Mouse (Mus musculus) monocyte, adult 2 months (primary cell): ENCODE results near the gene Hbb-y.
"Not testable (repeated sequence)": the region's sequence is repeated elsewhere in the genome, so short reads cannot be mapped to it uniquely, and the experiment has no call there.

ENCODE experiments used
- DNase-seq, 2 experiments: peaks; one replicate each; pipeline ENCODE4 v3.0.0; 2022; ENCODE audit warnings: low spot score in 2 of 2, low read depth in 1 of 2

Hbb-y gene

GRCm38 (mm10) chr7:103813766-103814165 is 39.2 kb downstream of the Hbb-y start, which contains the start of gene Hbb-bt:
Gene Hbb-bt (minus strand): TSS chr7:103813996.
- no peak for DNase-seq

- not testable (repeated sequence) for DNase-seq
Measured at GRCm38 (mm10) chr7:103813152-103813551, 39.9 kb downstream of the Hbb-y start.

- DNase-seq: no peak
Measured at GRCm38 (mm10) chr7:103812174-103812573, 40.8 kb downstream of the Hbb-y start.

- DNase-seq: no peak
Measured at GRCm38 (mm10) chr7:103811223-103811845, 41.7 kb downstream of the Hbb-y start.

GRCm38 (mm10) chr7:103810746-103811145 is 42.3 kb downstream of the Hbb-y start:
- DNase-seq: no peak

GRCm38 (mm10) chr7:103810296-103810695 is 42.7 kb downstream of the Hbb-y start:
- DNase-seq: no peak

- no peak for DNase-seq
Measured at GRCm38 (mm10) chr7:103809801-103810155, 43.2 kb downstream of the Hbb-y start.

- DNase-seq: no peak
Measured at GRCm38 (mm10) chr7:103808971-103809800, 43.8 kb downstream of the Hbb-y start.

- DNase-seq: not testable (repeated sequence)
Measured at GRCm38 (mm10) chr7:103808120-103808519, 44.9 kb downstream of the Hbb-y start.

- no peak for DNase-seq
Measured at GRCm38 (mm10) chr7:103806856-103807255, 46.2 kb downstream of the Hbb-y start.
